Mouse (Mus musculus) 3T3-L1 (cell line): Measurements from ENCODE around the gene Zcchc17.
A peak's percentile ranks its signal among the peaks of the same experiment; 100 is the strongest.

Experiments
- DNase-seq: peaks from one replicate; pipeline ENCODE4 v3.0.0-alpha.2; 2015; ENCODE audit warnings: low read depth, low spot score

The Zcchc17 gene

GRCm38 (mm10) chr4:130286531-130286930 lies 73.2 kb downstream of the Zcchc17 start:
- DNase-seq, result no peak

DNA sequence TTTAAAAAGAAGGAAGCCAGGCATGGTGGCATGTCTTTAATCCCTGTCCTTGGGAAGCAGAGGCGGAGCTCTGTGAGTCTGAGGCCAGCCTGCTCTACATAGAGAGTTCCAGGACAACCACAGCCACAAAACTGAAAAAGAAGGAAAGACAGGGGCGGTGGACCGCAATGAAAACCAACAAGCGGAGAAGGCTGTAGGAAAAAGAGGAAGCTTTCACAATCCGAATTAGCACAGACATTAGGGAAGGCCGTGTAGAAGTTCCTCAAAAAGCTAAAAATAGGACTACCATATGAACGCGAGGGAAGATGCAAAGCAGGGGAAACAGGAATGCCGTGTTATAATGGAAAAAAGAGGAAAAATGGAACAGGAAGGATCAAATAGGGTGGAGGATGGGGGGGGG lies 75.9 kb downstream of the Zcchc17 start:
- no peak for DNase-seq

DNA sequence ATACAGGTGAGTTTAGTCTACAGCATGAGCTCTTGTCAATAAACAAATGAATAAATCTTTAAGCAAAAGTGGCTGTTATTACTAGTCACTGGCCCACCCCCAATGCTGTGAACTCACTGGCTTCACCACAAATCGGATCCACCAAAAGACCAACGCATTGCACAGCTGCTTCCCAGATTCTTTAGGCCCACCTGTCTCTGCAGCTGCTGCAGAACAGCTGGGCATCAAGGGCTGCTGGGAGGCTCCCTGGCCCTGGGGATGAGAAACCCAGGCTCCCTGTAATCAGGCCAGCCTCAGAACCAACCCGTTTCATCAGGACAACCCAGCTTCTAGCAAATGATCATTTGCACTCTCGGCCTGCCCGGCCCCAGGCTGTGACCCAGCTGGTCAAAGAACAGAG lies 76.9 kb downstream of the Zcchc17 start:
- DNase-seq, result no peak

- no peak for DNase-seq
Observed at GRCm38 (mm10) chr4:130279105-130279504, 80.6 kb downstream of the Zcchc17 start, which contains the start of gene Serinc2. TSS of gene Serinc2 (minus strand) at chr4:130279205.

GRCm38 (mm10) chr4:130276573-130277176 lies 83.1 kb downstream of the Zcchc17 start:
- no peak for DNase-seq

DNA sequence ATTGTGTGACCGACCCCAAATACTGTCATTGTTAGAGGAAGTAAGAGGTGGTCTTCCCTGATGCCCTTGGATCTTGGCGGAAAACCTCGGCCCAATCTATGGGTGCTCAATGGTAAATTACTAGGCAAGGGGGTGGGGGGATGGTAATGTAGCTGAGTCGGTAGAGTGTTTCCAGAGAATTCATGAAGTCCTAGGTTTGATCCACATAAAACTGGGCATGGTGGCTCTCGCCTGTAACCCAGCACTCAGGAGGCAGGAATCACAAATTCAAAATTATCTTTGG lies 84.0 kb downstream of the Zcchc17 start:
- DNase-seq, result no peak

DNA sequence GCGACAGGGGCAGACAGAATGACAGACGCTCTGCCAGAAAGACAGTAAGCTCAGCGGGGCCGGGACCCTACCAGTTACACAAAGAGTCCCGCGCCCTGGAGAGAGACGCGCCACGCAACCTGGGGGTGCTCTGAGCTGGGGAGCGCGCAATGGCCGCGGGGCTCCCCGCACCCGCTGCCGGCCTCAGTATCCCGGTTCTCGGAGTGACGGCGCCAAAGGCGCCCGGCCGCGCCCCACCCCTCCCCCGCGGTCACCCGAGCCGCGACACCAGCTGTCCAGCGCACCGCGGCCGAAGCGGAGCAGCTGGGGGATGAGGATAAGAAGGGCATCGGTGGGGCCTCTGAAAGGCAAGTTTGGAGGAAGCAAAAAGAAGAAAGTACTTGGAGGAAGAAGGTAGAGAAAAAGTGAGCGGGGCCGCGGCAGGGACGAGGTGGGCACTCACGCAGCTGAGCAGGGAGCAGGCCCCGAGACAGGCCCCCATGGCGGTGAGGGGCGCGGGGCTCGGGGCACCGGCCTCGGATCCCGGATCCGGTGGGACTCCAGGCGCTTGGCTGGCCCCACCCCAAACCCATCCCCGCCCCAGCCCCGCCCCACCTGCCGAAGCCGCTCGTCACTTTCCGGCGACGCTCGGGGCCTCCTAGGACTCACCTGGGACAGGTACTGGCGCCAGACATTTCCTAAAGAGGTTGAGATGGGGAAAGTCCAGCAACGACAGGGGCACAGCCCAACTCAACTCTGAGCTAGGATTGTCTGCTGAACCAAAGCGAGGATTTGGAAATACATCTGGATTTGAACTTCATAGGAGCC lies 84.5 kb downstream of the Zcchc17 start:
- DNase-seq, result no peak

DNA sequence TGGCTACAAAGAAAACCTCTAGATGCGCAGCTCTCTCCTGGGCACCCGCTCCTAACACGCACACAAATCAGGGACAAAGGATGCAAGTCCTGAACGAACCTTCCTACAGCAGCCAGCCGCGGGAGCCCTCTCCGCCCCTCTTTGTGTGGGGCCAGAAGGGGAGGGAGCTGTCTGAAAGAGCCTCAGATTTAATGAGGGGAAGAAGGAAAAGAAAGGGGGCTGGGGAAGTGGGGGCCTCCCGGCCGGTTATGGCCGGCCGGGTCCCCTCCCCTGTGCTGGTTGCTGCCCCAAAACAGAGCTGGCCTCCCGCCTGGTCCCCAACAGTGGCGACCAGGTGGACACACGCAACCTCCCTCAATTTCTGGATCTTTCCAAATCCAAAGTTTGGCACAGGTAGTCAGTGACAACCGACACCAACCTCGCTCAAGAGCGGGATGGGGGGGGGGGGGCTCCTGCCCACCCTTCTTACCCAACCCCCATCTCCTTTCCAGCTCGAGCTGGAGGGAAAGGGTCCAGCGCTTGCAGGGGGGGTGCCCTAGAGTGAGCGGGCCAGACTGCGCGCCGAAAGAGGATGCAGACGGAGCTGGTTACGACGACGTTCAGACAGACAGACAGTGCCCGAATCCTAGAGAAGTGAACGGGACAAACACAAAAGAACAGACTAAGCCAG lies 85.3 kb downstream of the Zcchc17 start:
- peak; percentile 16 for DNase-seq

GRCm38 (mm10) chr4:130273698-130274345 lies 85.9 kb downstream of the Zcchc17 start:
- DNase-seq, result peak; percentile 92

DNA sequence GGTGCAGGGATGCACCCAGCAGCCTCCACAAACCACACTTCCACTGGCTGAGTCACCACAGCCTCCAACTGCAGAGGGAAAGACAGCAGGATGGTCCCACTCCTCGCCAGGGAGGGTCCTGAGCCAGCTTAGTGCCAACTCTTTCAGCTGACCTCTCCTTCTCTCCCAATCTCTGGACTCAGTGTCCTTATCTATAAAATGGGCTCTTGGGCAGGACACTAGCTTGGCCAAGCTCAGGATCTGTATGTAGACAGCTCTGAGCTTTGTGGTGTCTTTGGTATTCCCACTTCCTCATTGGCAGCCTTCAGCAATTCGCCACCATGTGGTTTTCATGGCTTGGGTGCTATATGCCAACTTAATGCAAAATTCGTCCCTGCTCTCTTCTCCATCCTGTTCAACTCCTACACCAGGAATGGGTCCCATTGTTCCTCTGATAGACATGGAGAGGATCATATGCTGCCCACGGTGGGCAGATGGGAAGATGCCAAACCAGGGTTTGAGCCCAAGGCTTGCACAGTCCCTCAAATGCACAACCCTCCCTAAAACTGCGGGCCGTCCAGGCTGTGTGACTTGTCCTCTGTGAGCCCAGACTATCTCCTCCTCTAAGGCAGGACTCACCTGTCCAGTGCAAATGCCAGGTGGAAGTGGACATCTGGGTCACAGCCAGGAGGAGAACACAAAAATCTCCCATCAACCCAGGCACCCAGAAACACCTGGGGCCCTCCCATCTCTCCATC lies 89.0 kb downstream of the Zcchc17 start:
- peak; percentile 27 for DNase-seq

DNA sequence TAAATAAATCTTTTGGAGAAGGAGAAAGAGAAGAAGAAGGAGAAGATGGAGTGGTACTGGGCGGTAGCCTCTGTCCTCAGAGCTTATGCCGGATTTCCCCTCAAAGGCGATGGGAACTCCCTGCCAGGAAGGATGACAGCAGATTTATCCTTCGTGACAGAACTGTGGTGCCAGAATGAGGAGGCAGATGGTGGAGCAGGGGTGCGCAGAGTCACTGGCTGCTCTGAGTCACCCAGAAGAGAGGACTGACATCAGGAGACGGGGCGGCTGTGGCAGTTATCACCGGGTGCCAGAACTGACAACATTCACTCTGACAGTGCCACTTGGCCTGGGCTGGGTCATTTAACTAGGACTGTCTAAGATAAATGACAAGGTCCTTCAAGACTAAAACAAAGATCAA lies 89.7 kb downstream of the Zcchc17 start:
- peak; percentile 13 for DNase-seq

- DNase-seq, result no peak
Observed at GRCm38 (mm10) chr4:130268736-130269135, 91.0 kb downstream of the Zcchc17 start.

GRCm38 (mm10) chr4:130267069-130267468 lies 92.7 kb downstream of the Zcchc17 start:
- no peak for DNase-seq

DNA sequence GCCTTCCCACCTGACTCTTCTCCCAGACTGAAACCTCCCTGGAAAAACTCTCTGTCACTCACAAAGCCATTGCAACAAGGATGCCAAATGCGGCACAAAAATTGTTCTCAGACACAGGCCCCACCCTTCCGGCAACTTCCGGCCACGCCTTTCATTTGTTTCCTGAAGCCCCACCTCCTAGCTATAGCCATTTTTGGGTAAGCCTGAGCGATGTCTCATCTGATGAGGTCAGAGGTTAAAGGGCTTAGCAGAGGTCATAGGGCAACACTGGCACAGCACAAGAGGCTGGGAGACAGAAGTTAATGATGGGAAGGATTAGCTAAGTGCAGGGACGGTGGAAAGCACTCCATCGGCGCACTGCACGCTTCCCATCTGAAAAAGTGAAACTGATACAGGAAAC lies 93.1 kb downstream of the Zcchc17 start:
- DNase-seq, result no peak
